Mouse (Mus musculus) cerebellum, adult 8-10 months (tissue): ENCODE measurements around the gene Ptprg.
"Not testable (repeated sequence)": the region's sequence is repeated elsewhere in the genome, so short reads cannot be mapped to it uniquely, and the experiment has no call there.

Experiments
- DNase-seq: peaks from one replicate; pipeline ENCODE4 v3.0.0; 2022

Ptprg gene

DNA sequence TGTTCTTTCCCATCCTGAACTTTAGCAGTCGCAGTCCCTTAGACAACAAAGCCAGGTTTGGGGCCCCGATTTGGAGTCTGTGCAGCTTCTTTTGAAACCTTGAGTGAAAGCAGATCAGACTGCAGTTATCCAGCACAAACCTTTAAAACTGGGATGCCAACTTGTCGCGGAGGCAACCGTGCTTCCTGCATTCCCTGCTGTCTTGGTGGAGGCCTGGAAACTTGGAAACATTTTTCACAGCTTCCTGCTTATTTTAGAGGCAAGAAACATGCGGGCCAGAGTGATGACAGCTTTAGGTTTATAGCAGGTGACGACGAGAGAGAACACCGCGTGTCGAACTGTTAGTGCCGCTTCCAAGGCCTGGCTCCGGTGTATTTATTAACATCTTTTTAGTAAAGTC, 342.2 kb downstream of the Ptprg start:
- DNase-seq, result no peak

DNA sequence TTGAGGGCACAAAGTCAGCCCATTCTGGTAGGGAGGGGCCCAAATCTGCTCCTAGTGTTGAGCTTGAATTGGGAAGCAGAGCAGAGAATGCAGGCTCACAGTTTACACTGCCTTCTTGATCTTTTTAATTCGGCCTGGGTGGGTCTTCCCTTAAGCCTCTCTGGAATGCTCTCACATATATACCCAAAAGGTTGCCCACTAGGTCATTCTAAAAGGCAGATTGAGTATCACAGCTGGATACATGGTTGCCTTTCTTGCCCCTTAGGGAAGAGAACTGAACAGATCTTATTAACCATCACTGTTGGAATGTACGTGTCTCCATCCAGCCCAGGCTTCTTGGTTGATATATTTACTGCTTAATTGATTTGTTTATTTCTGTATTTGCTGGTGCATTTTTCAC, 349.5 kb downstream of the Ptprg start:
- DNase-seq, result no peak

DNA sequence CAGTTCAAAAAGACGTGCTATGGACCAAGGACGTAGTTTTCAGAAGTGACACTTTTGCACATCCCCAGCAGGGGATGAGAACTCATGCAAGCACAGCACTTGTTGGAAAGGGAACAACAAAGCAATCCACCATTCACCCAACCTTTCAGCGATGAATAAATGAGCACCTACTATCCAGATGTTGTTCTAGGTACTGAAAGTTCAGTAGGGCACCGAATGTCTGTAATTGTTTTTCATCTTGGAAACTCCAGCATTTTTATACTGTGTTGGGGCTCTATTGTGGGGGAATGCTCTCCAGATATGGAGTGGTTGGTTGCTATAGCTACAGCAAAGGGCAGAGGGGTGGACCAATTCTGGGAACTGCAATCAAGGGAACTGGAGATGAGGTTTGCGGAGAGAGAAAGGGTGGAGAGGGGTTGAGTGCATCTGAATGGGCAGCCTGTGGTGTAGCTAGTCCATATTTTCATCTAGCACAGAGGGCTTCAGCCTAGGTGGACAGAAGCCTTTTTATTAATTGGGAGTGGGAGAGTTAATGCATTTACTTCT, 352.9 kb downstream of the Ptprg start:
- no peak for DNase-seq

DNA sequence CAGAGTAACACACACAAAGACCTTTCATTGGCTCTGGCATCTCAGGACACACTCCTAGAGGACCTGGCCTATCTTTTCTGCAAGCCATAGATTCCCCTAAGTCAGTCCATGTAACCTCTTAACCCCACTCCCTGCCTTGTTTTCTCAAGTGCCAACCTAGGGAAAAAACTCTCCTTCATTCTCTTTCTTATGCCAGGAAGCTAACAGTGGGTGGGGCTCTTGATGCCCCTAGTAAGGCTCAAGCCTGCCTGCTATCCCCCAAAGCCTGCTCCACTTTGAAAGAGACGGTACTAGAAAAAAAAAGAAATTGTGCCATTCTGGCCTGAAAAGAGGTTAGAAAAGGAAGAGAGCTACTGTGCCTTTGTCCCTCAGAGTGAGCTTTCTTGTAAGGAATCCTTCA, 358.9 kb downstream of the Ptprg start:
- no peak for DNase-seq

DNA sequence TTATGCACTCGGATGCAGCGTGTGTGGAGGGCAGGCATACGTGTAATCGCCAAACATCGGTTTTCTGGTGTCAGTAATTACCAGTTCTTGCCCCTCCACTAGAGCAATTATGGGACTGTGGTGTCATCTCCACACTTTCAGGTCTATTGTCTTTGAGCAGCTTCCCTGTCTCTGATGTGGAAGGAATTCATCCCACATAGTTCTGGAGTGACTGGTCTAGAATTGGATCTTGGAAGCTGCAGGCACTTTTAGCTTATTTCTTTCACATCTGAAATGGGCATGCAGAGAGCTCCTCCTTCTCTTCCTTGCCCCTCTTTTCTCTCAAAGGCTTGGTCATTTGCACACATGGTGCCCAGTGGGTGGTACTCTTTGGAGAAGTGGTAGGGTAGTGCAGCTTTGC, 363.9 kb downstream of the Ptprg start:
- DNase-seq, result no peak

DNA sequence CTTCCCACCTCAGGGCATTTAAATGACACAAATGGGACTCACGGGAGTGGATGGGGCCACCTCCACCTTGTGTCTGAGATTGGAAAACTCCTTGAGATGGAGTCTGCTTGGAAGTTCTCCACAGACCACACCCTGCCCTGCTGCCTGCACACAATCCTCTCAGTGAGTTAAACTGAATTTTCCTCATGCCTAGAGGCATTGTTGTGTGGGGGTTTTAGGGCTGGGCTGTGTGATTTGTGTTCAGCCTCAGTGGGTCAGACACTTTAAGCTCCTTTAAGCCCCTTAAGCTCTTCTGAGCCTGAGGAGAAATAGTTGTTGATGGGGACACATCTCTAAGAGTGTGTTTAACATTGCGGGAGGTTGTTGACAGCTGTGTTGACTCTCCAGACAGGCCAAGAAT, 375.2 kb downstream of the Ptprg start:
- no peak for DNase-seq

DNA sequence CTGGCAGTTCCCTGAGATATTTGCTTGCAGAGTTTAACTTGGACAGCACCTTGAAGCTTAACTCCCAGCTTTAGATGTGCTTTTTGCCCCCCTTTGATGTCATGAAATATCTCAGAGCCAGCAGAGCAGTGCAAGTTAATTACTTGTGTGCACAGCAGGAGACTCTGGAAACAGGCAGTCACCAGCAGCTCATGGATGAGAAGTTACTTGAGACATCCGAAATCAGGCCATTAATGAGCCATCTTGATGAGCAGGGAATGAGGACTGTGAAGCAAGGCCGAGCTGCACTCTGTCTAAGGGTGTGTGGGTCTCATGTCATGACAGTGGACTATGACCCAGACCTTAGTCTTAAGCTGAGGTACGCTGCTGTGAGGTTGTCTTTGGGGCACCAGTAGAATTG, 379.2 kb downstream of the Ptprg start:
- no peak for DNase-seq

DNA sequence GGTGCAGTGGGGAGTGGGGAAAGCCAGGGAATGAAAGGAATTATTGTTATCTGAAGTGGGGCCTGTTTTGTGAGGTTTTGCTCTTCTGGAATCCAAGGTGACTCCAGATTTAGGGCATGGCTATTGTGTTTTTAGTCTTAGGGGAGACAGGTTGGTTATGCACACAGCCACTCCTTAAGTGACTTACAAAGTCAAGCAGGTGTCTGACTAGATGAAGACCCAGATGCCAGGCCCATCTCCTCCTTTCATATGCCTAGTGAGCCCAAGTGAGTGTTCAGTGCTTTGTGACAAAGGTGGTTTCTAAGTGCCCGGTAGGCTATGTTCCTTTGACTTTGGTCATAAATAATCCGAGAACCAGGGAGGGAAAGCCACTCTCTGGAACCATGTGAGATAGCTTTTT, 381.2 kb downstream of the Ptprg start:
- no peak for DNase-seq

DNA sequence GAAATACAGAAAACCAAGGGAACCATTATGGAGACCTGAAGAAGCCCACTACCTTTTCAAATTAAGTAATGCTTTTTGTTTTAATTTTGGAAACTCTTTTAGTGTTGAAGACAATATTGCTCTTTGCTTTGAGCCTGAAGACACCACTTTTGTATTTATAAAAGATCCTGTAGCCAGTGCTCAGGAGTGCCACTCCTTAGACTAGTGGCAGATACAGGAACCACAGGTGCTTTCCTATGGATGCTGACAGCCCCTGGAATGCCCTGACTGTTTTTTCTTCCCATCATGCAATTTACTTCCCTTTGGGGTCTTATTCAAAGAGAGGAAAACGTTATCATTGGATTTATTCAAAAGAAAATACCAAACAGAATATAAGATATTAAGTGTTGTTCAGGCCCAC, 381.9 kb downstream of the Ptprg start:
- DNase-seq, result no peak

DNA sequence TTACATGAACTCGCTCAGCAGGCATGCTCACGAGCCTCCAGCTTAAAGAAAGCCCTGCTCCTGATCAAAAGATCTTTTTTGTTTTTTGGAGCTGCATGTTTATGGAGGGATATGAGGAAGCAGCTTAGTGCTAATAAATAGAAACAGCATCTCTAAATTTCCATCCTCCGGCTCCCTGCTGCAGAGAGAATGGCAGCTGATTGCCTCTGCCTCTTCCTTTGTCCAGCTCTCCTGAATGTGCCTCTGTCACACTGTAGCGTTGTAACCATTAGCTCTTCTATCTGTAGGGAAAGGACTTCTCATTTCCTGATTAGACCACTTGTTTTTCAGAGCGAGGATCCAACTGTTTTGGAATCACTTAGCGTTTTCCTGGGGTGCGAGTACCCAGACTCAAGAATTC, 382.4 kb downstream of the Ptprg start:
- no peak for DNase-seq

DNA sequence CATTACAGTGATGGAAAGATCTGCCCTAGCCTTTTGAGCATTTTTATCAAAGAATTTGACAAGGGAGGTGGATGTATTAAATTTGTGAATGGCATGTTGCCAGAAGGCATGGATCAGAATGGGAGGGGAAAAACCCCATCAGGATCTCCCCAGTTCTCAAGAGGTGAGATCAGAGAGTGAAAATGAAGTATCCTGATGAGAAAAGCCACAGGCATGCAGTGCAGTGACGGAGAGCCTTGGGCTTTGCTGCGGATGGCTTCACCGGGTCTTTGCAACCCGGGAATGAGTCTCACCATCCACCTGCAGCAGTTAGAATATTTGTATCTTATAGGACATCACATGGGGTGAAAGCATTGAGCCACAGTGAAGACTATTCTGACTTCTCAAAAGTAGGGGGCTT, 385.6 kb downstream of the Ptprg start:
- no peak for DNase-seq

DNA sequence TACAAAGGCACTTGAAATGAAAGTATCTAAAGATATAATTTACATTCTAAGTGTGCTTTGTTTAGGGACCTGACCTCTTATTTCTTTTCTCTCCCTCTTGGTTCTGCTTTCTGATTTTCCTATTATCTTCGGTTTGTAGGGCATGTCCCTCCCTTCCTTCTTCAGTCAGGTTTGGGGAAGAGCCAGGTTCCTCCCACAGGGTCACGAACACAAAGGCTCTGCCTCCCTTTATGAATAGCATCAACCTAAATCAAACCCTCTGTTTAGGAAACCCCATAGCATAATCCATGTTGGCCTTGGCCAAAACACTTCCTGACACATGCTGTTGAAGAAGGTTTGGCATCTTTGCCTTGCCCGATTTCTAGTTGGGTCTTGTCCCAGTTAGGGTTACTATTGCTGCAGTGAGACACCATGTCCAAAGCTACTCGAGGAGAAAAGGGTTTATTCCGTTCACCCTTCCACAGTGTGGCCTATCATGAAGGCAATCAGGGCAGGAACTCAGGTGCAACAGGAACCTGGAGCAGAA, 388.7 kb downstream of the Ptprg start:
- DNase-seq, result no peak

DNA sequence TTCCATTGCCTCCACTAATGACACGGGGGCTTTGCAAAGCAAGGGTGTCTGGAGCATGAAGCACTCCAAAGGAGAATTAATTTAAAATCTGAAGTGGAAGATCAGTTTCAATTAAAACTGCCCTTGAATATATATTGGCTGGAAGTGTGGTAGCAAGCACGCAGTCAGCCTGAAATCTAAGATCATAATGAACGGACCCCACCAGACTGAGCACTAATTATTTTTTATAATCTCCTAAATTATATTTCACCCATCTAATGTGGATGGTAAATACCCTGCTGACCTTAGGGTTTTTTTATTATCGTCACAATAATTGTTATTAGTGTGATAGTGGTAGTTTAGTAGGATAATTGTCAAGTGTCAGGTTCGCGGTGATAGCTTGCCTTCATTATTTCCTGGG, 397.0 kb downstream of the Ptprg start:
- DNase-seq, result no peak

DNA sequence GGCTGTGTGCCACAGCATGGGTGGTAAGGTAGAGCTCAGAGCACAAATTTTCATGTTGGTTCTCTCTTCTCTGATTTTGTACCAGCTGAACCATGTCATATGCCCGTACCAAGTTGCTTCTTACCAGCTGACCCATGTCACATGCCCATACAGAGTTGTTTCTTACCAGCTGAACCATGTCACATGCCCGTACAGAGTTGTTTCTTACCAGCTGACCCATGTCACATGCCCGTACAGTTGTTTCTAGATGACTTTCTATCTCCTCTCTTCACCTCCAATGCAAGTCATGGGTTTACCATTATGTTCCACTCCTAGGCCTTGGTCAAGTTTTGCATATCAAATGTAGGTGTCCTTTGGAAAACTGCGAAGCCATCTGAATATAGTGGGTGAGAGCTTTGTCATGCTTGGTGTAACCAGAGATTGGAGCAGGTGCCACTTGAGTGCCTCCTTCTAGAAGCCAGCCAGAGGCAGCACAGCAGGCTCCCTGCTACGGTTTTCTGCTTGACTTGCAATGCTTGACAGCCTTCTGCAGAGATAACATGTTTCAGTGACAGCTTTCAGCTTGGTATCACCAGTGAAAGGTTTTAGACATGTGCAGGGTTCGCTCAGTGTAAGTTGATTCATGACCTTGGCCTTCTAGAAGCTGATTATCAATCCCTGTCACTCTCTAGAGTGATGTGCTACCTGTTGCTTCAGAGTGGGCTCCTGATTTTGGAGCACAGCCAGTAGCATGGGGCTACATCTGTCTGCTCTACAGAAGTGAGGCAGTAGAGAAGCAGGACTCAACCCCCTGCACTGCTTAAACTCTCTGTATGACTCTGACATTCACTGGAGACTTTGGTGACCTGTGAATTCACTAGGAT, 401.9 kb downstream of the Ptprg start:
- DNase-seq, result no peak

DNA sequence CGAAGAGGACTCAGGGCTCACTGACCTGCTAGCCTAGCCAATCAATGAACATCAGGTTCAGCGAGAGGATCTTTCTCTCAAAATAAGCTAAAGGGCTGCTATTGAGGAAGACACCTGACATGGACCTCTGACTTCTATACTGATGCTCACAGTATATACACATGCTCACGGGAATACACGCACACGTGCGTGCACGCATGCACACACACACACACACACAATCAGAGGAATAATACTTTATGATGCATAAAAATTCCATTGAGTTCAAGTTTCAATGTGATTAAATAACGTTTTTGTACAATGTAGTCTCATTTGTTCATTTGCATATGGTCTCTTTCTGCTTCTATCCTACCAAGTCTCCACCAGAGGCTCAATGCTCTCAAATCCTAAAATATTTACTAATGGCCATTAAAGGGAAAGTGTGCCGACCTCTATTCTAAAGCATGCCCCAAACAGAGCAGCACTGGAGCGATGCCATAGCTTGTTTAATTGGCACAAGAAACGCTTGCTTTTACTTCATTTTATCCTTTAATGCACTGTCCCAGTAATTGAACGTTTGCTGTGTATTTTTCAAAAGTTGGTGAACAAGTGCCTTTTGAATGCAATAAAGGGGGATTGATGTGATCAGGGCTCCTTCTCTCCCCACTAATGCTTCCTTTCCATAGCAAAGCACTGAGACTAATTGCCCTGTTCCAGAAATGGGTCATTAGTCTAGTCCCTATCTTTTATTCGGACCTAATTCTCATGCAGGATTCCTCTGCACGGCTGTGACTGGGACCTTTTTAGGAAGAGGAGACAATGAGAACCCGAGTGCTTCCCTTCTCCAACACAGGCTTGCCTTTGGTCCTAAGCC, 407.2 kb downstream of the Ptprg start:
- no peak for DNase-seq

DNA sequence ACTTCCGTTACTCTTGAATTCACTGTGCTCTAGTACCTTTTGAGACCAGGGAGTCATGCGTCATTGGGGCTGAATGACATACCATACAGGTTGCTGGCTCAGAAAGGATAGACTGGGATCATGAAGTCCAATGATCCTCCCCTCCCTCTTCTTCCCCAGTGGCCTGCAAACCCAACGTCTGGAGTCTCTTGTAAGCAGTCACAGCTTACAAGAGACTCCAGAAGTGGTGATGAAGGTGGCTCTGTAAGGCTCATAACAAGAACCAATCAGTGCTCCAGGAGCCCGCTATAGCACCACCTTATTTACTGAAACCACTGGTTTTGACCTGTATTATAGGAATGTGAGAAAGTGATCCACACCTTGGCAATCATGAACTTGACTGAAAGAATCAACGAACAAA, 408.8 kb downstream of the Ptprg start:
- DNase-seq, result no peak

DNA sequence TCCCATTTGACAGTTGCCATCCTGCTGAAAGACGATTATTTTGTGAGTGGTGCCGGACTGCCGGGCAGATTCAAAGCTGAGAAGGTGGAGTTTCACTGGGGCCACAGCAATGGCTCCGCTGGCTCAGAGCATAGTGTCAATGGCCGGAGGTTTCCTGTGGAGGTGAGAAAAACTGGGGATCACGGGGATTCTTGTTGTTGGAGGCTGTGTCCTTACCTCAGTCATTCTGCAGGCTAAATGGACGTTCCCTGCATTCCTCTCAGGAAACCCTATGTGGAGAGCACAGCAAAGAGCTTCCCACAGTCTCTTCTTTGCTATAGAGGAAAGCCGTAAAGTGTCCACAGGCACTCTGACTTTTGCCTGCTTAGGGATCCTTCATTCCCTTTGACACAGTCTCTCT, 409.2 kb downstream of the Ptprg start:
- DNase-seq, result no peak

DNA sequence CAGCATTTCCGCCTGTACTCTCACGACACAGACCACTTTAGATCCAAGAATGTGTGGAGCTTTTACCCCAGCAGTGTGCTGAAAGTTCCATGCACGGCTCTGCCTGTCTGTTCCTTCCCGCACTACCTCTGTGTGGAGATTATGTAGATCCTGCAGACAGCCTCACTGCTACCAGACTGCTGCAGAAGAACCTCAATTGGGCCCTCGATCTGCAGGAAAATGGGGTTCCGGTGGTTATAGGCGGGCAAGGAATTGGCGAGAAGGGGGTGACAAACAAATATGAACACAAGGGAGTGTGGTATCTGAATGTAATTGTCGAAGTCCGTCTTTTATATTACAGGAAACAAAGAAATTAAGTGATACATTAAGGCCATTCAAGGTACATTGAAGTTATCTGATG, 410.5 kb downstream of the Ptprg start:
- no peak for DNase-seq

DNA sequence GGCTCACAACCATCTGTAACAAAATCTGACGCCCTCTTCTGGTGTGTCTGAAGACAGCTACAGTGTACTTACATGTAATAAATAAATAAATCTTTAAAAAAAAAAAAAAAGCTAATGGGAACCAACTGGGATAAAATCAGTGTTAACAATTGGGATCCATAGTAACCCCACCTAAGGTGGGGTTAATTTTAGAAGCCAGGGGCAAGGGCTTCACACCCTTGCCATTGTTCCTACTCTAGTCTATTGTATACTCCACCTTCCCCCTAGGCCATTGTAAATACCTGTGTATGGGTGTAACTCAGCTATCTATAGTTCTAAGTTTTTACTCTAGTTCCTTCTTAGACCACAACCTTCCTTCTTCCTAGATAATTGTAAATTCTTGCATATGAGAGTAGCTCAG, 411.0 kb downstream of the Ptprg start:
- not testable (repeated sequence) for DNase-seq

DNA sequence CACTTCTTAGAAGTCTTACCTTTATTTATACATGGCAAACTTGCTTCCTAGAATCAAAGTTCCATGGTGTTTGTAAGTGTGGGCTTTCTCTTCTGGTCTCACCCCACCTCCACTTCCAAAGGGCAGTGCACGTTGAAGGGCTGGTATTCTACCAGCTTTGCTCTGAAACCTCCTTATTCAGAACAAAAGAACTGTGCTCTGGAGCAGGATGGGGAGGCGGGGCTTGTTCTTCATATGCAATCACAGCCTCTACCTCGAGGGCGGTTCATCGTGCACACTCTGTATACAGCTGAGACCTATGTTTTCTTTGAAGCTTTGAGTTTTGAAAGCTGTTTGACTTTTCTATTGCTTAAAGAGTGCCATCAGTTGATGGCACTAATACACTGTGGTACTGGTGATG, 412.5 kb downstream of the Ptprg start:
- no peak for DNase-seq

DNA sequence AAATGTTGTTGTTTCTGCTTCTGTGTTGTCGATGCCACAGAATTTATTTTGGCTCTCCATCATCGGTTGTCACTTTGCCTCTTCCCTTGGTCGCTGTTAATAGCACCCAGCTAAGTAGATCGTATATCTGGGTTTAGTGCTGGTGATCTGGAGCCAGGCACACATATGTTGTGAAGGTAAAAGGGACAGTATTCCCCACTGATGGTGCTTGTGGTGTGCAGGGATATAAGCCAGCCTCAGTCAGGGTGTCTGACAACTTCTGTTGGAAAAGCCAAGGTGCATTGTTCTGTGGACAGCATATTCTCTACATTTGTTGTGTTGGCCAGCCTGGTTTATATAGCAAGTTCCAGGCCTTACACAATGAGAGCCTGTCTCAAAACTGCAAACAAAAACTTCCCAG, 428.4 kb downstream of the Ptprg start:
- DNase-seq, result no peak

DNA sequence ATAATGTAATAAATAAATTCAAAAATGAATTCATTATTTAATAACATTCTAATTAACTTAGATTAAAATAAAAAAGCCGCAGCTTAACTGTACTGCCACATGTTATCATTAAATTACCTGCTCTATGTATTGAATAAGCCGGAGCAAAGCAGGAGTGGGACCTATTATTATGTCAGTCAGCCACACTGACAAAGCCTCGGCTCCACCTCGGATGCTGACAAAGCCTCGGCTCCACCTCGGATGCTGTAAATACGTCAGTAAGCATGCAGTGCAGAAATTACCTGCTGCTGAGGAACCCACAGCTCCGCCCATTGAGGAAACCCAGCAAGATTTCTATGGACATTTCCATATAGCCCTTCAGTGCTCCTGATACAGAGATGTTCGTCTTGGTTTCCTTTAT, 429.7 kb downstream of the Ptprg start:
- DNase-seq, result no peak

DNA sequence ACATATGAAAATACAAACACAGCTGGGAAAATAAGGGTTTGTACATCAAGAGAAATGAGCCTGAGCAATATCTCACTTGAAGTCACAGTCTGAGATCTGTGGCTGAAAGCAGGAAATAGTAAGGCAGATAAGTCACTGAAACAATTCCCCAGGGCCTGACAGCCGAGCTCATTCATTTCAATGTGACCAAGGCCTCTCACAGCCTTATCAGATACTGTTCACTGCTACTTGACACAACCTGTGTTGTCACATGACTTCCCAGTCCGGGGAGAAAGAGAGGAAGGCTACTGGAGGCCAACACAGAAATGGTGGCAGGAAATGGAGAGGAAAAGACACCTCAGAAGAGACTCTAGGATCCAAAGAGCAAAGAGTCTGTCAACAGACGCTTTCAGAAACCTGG, 430.8 kb downstream of the Ptprg start:
- DNase-seq, result no peak

DNA sequence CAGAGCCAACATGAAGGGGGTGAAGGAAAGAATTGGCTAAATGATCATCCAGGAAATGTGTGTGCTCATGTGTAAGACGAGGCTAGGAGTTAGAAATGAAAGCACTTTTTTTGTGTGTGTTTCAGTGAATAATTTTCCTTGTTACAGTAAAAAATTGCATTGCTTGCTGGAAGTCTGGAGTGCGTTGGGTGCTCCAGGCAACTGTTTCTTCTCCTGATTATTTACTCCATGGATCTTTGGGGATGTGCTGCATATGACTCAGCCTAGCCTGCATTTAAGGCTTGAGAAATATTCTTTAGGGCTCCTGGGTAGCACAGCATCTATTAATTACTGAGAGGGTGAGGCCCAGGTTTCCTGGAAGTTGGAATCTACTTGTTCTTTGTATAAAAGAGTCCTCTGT, 435.6 kb downstream of the Ptprg start:
- DNase-seq, result no peak
